Mouse (Mus musculus) olfactory bulb, adult 2 months (tissue): ENCODE results near the gene Myo1g.

Experiments used
- CTCF ChIP-seq: fragments of 200-500 bp; IDR thresholded peaks from 2 replicates; pipeline ENCODE4 v1.5.1; 2012; ENCODE audit warnings: low read depth, mild to moderate bottlenecking, low read length, moderate library complexity; ENCODE audit not compliant: insufficient read depth
- POLR2A ChIP-seq: fragments of 200-500 bp; IDR thresholded peaks from 2 replicates; pipeline ENCODE4 v1.6.1; 2012; ENCODE audit warnings: mild to moderate bottlenecking, low read depth, low read length, moderate library complexity; ENCODE audit not compliant: insufficient read depth

- no peak for TF ChIP-seq POLR2A
- no peak for TF ChIP-seq CTCF
Observed at GRCm38 (mm10) chr11:6524165-6524879, 3.6 kb upstream of the Myo1g start.
